Mouse (Mus musculus): ENCODE results near the gene Elp5. TPM values are rescaled to one million over a fixed set of nuclear protein-coding genes. Genes with fewer than 3 reads are reported as not detected.
A peak's percentile ranks its signal among the peaks of the same experiment; 100 is the strongest.

The Elp5 gene
- polyA plus RNA-seq, 1 experiment from 2014 or later = 162 TPM

DNA sequence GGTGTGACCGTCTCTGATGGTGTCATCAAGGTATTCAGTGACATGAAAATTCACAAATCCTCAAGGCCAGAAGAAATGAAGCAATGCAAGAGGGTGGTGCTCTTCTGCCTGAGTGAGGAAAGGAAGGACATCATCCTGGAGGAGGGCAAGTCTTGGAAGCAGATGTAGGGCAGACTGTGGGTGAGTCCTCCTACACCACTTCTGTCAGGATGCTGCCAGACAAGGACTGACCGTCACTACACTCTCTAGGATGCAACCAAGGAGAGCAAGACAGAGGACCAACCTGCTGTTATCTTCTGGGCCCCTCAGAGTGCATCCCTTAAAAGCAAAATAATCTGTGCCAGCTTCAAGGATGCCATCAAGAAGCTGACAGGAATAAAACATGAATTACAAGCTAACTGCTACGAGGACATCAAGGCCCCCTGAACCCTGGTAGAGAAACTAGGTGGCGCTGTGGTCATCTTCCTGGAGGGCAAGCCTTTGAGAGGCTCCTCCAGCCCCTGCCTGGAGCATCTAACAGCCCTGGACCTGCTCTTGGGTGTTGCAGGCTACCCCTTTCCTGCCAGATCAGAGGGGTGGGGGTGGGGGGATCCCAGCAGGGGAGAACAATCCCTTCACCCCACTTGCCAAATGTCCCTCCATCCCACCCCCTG lies 31.4 kb downstream of the Elp5 start:
- Histone ChIP-seq H3K36me3 (ENCODE audit: control insufficient read depth, insufficient read depth, low read length) (no peaks in the 10 kb centered on the region), H3K9me3 (ENCODE audit: control insufficient read depth, low read length) (no peaks in the 10 kb centered on the region), H3K4me2 (ENCODE audit: low read length) (no peak overlapping the region), H3K4me1 (ENCODE audit: control insufficient read depth, insufficient read depth, low read length) (peaks cover 9% of the 10 kb centered on the region), H3K4me3 (replicated peaks; ENCODE audit: low read depth, low read length) (no peak overlapping the region), H3K9ac (replicated peaks; ENCODE audit: low read length) (no peak overlapping the region), H3K27ac (replicated peaks; ENCODE audit: low read depth, low read length) (no peak overlapping the region), H3K27me3 (ENCODE audit: control insufficient read depth, insufficient read depth, low read length) (peaks cover 5% of the 10 kb centered on the region; the same call in 1 of the 2 replicates)
- ATAC-seq (ENCODE audit: low FRiP score, low TSS enrichment) (no peak), DNase-seq (peak; percentile 4)
- WGBS = 50% methylated on average over 4 of the region's 4 CpGs

DNA sequence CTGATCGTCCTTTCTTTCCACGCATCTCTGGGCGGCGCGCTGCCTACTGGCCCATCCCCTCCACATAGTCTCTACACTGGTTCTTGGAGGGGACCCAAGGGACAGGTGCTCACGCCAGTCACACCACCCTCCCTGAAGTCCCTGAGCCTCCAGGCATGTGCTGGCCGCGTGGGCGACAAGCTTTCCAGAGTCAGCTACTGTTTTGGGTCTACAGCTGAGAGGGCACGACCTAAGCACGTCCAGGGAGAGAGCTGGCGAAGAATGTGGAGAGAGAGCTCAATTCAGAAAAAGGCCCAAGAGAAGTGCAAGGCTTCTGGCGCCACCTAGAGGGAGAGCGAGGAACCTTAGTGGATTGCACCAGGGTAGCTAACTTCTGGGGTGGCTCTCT lies 33.6 kb downstream of the Elp5 start:
- Histone ChIP-seq H3K4me3 (replicated peaks; ENCODE audit: low read depth, low read length) (peak overlapping the region; percentile 41), H3K4me2 (ENCODE audit: low read length) (peak overlapping the region; percentile 56), H3K9me3 (ENCODE audit: control insufficient read depth, low read length) (no peaks in the 10 kb centered on the region), H3K27ac (replicated peaks; ENCODE audit: low read depth, low read length) (0 out of 2 replicates have a peak overlapping the region, but pooled peaks have one; percentile 13), H3K9ac (replicated peaks; ENCODE audit: low read length) (no peak overlapping the region; the same call in 1 of the 2 replicates), H3K4me1 (ENCODE audit: control insufficient read depth, insufficient read depth, low read length) (peaks cover 9% of the 10 kb centered on the region), H3K27me3 (ENCODE audit: control insufficient read depth, insufficient read depth, low read length) (peaks cover 5% of the 10 kb centered on the region; the same call in 1 of the 2 replicates), H3K36me3 (ENCODE audit: control insufficient read depth, insufficient read depth, low read length) (0 out of 2 replicates have a peak, but pooled peaks cover 2% of the 10 kb centered on the region)
- DNase-seq (peak; percentile 89), ATAC-seq (ENCODE audit: low FRiP score, low TSS enrichment) (peak; percentile 51)
- 0% methylated on average over 14 of the region's 14 CpGs for WGBS

DNA sequence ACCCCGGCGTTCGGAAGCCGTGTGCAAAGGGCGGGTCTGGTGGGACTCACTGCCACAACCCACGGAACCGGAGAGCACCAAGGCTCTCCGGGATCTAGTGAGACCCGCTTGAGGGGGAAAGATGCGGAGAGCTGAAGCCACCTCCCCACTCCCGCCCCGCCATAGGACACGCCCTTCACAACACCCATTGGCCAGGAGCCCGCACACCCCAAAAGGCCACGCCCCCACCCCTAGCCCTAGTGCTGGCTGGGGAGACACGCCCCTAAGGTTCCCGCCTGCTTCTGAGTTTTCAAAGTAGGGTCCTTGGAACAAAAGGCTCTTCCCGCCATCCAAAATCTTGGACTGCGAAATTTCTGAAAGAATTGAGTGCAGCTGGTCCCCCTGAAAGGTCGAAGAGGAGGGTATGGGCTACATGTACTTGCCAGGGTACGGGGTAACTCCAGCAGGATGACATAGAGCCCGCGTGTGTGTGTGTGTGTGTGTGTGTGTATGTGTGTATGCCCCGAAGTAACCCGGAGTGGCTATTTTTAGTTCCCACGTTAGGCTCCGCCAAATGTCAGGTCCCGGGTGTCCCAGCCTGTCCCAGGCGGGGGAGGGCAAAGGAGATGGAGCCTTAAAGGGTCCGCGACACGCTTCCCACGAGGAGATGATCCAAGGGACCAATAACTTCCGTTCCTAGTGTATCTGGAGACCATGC lies 34.1 kb downstream of the Elp5 start, which contains the start of gene Slc2a4:
TSS of gene Slc2a4 (minus strand) at position 123 of the 697 bp plus-strand sequence.
- Histone ChIP-seq H3K36me3 (ENCODE audit: control insufficient read depth, insufficient read depth, low read length) (0 out of 2 replicates have a peak, but pooled peaks cover 2% of the 10 kb centered on the region), H3K9me3 (ENCODE audit: control insufficient read depth, low read length) (no peaks in the 10 kb centered on the region), H3K9ac (replicated peaks; ENCODE audit: low read length) (peak within 1 kb of the TSS; percentile 29; the same call in 1 of the 2 replicates), H3K4me1 (ENCODE audit: control insufficient read depth, insufficient read depth, low read length) (peaks cover 9% of the 10 kb centered on the region), H3K4me2 (ENCODE audit: low read length) (peak within 1 kb of the TSS; percentile 56), H3K27me3 (ENCODE audit: control insufficient read depth, insufficient read depth, low read length) (peaks cover 5% of the 10 kb centered on the region; the same call in 1 of the 2 replicates), H3K4me3 (replicated peaks; ENCODE audit: low read depth, low read length) (peak within 1 kb of the TSS; percentile 41), H3K27ac (replicated peaks; ENCODE audit: low read depth, low read length) (0 out of 2 replicates have a peak within 1 kb of the TSS, but pooled peaks have one; percentile 13)
- WGBS = 0% methylated on average over 34 of the region's 34 CpGs
- ATAC-seq (ENCODE audit: low FRiP score, low TSS enrichment) (peak; percentile 92), DNase-seq (peak; percentile 91)

DNA sequence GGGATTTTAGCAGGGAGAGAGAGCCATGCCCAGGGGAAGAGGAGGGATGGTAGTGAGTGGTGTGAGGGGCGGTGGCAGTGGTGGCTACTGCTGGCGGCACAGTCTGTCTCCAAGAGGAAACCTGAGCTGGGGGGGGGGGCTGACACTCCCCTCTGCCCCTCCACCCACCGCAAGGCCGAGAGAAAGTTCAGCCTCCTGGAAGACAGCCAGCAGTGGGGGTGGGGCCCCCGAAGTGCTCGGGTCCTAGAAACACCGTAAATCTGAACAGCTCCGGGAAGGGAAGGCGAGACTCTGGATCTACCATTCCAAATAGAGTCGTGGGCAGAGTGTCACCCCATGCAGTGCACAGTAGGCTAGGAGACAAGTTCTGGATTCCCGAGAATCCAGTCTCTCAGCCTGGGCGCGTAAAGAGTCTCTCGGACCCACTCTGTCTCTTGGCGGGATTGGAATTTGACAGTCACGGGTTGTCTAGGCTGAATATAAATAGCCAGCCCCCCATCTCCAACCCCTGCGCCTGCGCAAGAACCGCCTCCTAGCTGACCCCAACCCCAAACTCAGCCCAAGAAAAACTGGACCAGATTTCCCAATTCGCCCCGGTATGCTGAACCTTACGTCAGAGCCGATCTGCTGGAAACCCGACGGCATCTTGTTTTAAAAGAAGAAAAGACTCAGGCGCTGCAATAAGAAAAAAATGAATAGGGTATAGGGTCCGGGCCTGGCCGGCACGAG lies 34.8 kb downstream of the Elp5 start:
- Histone ChIP-seq H3K4me1 (ENCODE audit: control insufficient read depth, insufficient read depth, low read length) (peaks cover 9% of the 10 kb centered on the region), H3K4me3 (replicated peaks; ENCODE audit: low read depth, low read length) (peak overlapping the region; percentile 41), H3K27me3 (ENCODE audit: control insufficient read depth, insufficient read depth, low read length) (peaks cover 5% of the 10 kb centered on the region; the same call in 1 of the 2 replicates), H3K9me3 (ENCODE audit: control insufficient read depth, low read length) (no peaks in the 10 kb centered on the region), H3K9ac (replicated peaks; ENCODE audit: low read length) (peak overlapping the region; percentile 29; the same call in 1 of the 2 replicates), H3K36me3 (ENCODE audit: control insufficient read depth, insufficient read depth, low read length) (0 out of 2 replicates have a peak, but pooled peaks cover 2% of the 10 kb centered on the region), H3K4me2 (ENCODE audit: low read length) (peak overlapping the region; percentile 56), H3K27ac (replicated peaks; ENCODE audit: low read depth, low read length) (no peak overlapping the region)
- WGBS = 2% methylated on average over 29 of the region's 29 CpGs
- ATAC-seq (ENCODE audit: low FRiP score, low TSS enrichment) = peak; percentile 44; the same call in 1 of the 2 replicates
- peak; percentile 47 for DNase-seq

DNA sequence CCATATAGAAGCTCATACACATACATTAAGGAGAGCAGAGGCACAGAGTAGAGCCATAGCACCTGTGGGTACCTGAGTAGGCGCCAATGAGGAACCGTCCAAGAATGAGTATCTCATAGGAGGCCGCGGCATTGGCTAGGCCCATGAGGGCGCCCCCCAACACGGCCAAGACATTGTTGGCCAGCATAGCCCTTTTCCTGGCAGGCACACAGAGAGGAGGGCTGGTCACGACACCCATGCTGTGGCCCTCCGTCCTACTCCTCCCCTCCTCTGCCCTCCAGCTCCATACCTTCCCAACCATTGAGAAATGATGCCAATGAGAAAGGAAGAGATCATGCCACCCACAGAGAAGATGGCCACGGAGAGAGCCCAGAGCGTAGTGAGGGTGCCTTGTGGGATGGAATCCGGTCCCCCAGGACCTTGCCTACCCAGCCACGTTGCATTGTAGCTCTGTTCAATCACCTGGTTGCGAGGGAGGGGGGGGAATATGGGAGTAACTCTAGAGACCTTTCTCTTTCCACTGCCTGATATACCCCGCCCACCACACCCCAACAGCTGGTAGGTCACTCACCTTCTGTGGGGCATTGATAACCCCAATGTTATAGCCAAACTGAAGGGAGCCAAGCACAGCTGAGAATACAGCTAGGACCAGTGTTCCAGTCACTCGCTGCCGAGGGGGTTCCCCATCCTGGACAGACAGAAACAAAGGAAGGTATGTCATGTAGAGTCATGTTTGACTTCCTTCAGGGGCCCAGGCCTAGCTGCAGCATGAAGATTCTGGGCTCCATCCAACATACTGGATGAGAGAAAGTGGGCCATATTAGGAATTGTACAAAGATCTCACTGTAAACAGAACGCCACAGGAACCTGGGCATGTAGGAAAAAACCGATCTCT lies 36.1 kb downstream of the Elp5 start:
- DNase-seq (no peak), ATAC-seq (ENCODE audit: low FRiP score, low TSS enrichment) (no peak)
- WGBS = 96% methylated on average over 18 of the region's 18 CpGs
- Histone ChIP-seq H3K27me3 (ENCODE audit: control insufficient read depth, insufficient read depth, low read length) (peaks cover 5% of the 10 kb centered on the region; the same call in 1 of the 2 replicates), H3K4me3 (replicated peaks; ENCODE audit: low read depth, low read length) (no peak overlapping the region), H3K4me1 (ENCODE audit: control insufficient read depth, insufficient read depth, low read length) (peaks cover 9% of the 10 kb centered on the region), H3K9ac (replicated peaks; ENCODE audit: low read length) (no peak overlapping the region), H3K27ac (replicated peaks; ENCODE audit: low read depth, low read length) (no peak overlapping the region), H3K36me3 (ENCODE audit: control insufficient read depth, insufficient read depth, low read length) (0 out of 2 replicates have a peak, but pooled peaks cover 2% of the 10 kb centered on the region), H3K9me3 (ENCODE audit: control insufficient read depth, low read length) (no peaks in the 10 kb centered on the region), H3K4me2 (ENCODE audit: low read length) (no peak overlapping the region)

DNA sequence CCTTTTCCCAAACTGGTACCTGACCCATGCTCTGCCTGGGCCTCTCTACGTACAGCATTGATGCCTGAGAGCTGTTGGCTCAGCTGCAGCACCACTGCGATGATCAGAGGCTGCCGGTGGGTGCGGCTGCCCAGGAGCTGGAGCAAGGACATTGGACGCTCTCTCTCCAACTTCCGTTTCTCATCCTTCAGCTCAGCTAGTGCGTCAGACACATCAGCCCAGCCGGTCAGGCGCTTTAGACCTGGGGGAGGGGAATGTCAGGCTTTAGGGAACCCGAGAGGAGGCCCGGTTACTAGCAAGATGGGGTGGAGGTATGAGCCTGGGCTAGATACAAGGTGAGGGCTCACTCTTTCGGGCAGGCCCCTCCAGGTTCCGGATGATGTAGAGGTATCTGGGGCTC lies 37.1 kb downstream of the Elp5 start:
- Histone ChIP-seq H3K4me1 (ENCODE audit: control insufficient read depth, insufficient read depth, low read length) (peaks cover 9% of the 10 kb centered on the region), H3K36me3 (ENCODE audit: control insufficient read depth, insufficient read depth, low read length) (0 out of 2 replicates have a peak, but pooled peaks cover 2% of the 10 kb centered on the region), H3K27me3 (ENCODE audit: control insufficient read depth, insufficient read depth, low read length) (peaks cover 5% of the 10 kb centered on the region; the same call in 1 of the 2 replicates), H3K4me3 (replicated peaks; ENCODE audit: low read depth, low read length) (no peak overlapping the region), H3K9me3 (ENCODE audit: control insufficient read depth, low read length) (no peaks in the 10 kb centered on the region), H3K4me2 (ENCODE audit: low read length) (no peak overlapping the region), H3K27ac (replicated peaks; ENCODE audit: low read depth, low read length) (no peak overlapping the region), H3K9ac (replicated peaks; ENCODE audit: low read length) (no peak overlapping the region)
- DNase-seq (no peak), ATAC-seq (ENCODE audit: low FRiP score, low TSS enrichment) (no peak)
- 80% methylated on average over 13 of the region's 13 CpGs for WGBS

DNA sequence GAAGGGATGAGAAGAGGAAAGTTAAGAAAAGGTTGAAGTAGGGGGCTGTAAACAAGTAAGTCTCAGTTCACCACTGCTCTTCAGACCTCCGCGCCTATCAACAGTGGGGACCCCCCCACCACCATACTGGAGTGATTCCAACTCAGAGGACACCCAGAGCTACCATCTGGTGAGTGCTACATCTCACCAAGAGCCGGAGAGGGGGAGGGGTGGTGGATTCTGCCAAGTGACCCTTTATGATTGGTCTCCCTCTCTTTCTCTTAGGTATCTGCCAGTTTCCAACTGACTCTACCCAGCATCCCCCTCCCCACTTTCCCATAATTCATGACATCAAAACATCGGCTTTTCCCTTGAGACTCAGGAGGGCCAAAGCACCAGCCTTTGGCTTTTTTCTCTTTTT lies 41.4 kb downstream of the Elp5 start:
- DNase-seq = no peak
- Histone ChIP-seq H3K36me3 (ENCODE audit: control insufficient read depth, insufficient read depth, low read length) (0 out of 2 replicates have a peak, but pooled peaks cover 2% of the 10 kb centered on the region), H3K9me3 (ENCODE audit: control insufficient read depth, low read length) (no peaks in the 10 kb centered on the region), H3K9ac (replicated peaks; ENCODE audit: low read length) (no peak overlapping the region), H3K4me2 (ENCODE audit: low read length) (no peak overlapping the region), H3K27me3 (ENCODE audit: control insufficient read depth, insufficient read depth, low read length) (peaks cover 20% of the 10 kb centered on the region), H3K27ac (replicated peaks; ENCODE audit: low read depth, low read length) (no peak overlapping the region), H3K4me3 (replicated peaks; ENCODE audit: low read depth, low read length) (no peak overlapping the region), H3K4me1 (ENCODE audit: control insufficient read depth, insufficient read depth, low read length) (peaks cover 6% of the 10 kb centered on the region; the same call in 1 of the 2 replicates)
- 83% methylated on average over 4 of the region's 4 CpGs for WGBS
- ATAC-seq (ENCODE audit: low FRiP score, low TSS enrichment) = no peak
